Mouse (Mus musculus) kidney, adult 2 months (tissue): Measurements from ENCODE around the gene Cdc73. TPM values are rescaled to one million over a fixed set of nuclear protein-coding genes. Genes with fewer than 3 reads are reported as not detected.
A peak's percentile ranks its signal among the peaks of the same experiment; 100 is the strongest.

Experiments
- DNase-seq: peaks from one replicate; pipeline ENCODE4 v3.0.0; 2021
- H3K27ac ChIP-seq: fragments of 200-500 bp; 2 replicates; pipeline ENCODE4 v1.5.1; 2012; ENCODE audit warnings: low read depth, low read length, control low read depth, inconsistent platforms; ENCODE audit not compliant: insufficient read depth
- H3K27me3 ChIP-seq: fragments of 200-500 bp; replicated peaks from 2 replicates; pipeline ENCODE4 v1.6.1; 2012; ENCODE audit warnings: mild to moderate bottlenecking, moderate library complexity, low read length, inconsistent platforms; ENCODE audit not compliant: control insufficient read depth, insufficient read depth
- H3K36me3 ChIP-seq: fragments of 200-500 bp; 2 replicates; pipeline ENCODE4 v1.6.1; 2012; ENCODE audit warnings: mild to moderate bottlenecking, moderate library complexity, low read length, inconsistent platforms; ENCODE audit not compliant: control insufficient read depth, insufficient read depth
- H3K4me1 ChIP-seq: fragments of 200-500 bp; 2 replicates; pipeline ENCODE4 v1.6.1; 2011; ENCODE audit warnings: low read length; ENCODE audit not compliant: control insufficient read depth, insufficient read depth
- H3K4me3 ChIP-seq: fragments of 200-500 bp; 2 replicates; pipeline ENCODE4 v1.5.1; 2011; ENCODE audit warnings: mild to moderate bottlenecking, low read depth, low read length, control low read depth; ENCODE audit not compliant: insufficient read depth
- CTCF ChIP-seq: fragments of 200-500 bp; conservative IDR thresholded peaks from 2 replicates; pipeline ENCODE4 v1.5.1; 2011; ENCODE audit warnings: low read depth, mild to moderate bottlenecking, control low read depth, low read length, moderate library complexity, mixed read lengths; ENCODE audit not compliant: insufficient read depth, insufficient read length
- POLR2A ChIP-seq: fragments of 200-500 bp; IDR thresholded peaks from one replicate; pipeline ENCODE4 v1.6.1; 2011; ENCODE audit warnings: low read depth, low read length, control low read depth
- WGBS: fragments of 180-500 bp; shearing (Covaris S2); methylation state at CpG from one replicate; pipeline ENCODE4 v1.1.7; 2018; 5-methylcytosine and 5-hydroxymethylcytosine counted together
- polyA plus RNA-seq: library from polyadenylated mRNA; depleted of rRNA; stranded (reverse); fragments of >200 nt; gene quantifications from 2 replicates; pipeline ENCODE4 v1.2.3, GENCODE M21; 2012

Gene Cdc73
- polyA plus RNA-seq, 1 experiment, result 4.3 TPM

DNA sequence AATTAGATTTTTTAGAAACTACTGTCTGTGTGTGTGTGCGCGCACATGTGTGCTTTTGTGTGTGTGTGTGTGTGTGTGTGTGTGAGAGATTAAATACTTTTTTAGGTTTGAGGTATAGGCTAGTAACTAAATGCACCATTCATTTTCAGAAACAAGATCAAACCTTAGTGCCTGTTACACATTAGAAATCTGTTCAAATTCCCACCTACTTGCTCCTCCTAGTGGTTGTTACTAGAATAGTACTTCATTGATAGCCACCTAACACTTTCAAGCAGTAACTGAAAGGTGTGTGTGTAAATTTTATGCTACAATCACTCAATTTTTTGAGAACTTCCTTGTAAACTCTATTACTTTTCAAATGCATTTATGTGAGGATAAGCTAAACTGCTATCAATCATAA, 58.5 kb downstream of the Cdc73 start:
- Histone ChIP-seq H3K27me3 (no peaks in the 10 kb centered on the region), H3K36me3 (no peaks in the 10 kb centered on the region), H3K4me3 (no peak overlapping the region), H3K4me1 (no peaks in the 10 kb centered on the region), H3K27ac (no peak overlapping the region)
- 0 out of 2 replicates have a peak, but pooled peaks have one; percentile 10 for TF ChIP-seq CTCF
- TF ChIP-seq POLR2A, result no peak
- DNase-seq, result peak; percentile 22
- 99% methylated on average over 2 of the region's 2 CpGs for WGBS

DNA sequence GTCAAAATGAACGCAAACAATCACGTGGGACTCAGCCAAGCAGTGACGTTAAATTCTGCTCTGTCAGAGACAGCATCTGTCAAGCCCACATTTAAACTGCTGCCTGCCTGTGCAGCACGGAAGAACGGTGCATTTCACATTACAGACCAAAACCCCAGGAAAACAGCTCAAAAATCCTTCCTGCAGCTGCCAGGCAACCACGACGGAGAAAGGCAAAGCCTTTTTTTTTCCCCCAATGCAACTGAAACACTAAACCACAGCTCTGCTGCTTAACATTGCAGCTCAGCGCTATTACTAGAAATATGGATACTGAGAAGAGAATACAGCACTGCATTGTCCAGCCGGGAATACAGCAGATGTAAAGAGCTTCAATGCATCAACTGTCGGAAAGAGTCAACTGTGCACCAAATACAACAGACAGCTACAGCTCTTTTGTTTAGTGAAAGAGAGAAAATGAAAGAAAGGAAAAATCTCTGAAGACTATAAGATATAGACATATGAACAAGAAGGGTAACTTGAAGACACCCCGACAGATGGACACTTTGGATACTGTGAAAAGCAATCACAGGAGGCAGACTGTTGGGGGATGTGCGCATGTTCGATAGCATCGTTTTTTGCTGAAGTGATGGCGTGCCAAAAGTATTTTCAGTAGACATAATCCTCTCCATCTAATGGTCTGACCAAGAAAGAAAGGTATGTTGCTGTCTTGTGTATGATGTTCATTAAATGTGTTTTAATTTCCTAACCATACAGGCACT, 61.9 kb downstream of the Cdc73 start, which contains the start of gene B3galt2:
TSS of gene B3galt2 (plus strand) at position 15 of the 758 bp plus-strand sequence.
- Histone ChIP-seq H3K36me3 (no peaks in the 10 kb centered on the region), H3K4me3 (peak within 1 kb of the TSS; percentile 11; the same call in 1 of the 2 replicates), H3K4me1 (no peaks in the 10 kb centered on the region), H3K27me3 (no peaks in the 10 kb centered on the region), H3K27ac (no peak within 1 kb of the TSS)
- no peak for DNase-seq
- WGBS, result 43% methylated on average over 15 of the region's 15 CpGs
- TF ChIP-seq CTCF (no peak), POLR2A (no peak)

DNA sequence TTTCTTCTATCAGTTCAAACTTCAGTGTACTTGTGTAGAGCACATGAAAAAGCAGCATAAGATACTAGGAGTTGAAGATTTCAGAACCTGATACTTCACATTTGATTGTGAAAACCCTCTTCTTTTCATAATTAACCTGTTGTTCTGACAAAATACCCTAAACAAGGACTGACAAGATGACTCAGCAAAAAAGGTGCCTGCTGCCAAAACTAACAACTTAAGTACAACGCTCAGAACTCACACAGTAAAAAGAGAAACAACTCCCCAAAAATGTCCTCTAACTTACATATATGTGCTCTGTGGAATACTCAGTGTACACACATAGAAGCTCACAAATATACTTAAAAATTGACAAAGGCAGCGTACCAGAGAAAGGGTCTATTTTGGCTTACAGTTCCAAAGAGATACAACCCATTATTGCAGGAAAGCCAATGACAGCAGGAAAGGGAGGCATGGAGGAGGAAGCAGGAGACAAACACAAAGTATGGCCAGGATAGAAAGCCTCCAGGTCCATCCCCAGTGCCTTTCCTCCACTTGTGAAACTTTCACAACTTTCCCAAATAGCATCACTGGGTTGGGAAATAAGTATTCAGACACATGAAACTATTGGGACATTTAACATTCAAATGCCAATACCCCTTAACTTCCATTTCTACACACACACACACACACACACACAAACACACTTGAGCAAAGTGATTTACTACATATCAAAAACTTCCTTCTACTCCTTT, 69.7 kb downstream of the Cdc73 start:
- H3K36me3 ChIP-seq, result no peaks in the 10 kb centered on the region
- H3K4me1 ChIP-seq, result no peaks in the 10 kb centered on the region
- no peak overlapping the region for H3K4me3 ChIP-seq
- no peaks in the 10 kb centered on the region for H3K27me3 ChIP-seq
- DNase-seq, result no peak
- TF ChIP-seq CTCF (no peak), POLR2A (no peak)
- H3K27ac ChIP-seq, result no peak overlapping the region
- WGBS, result 62% methylated on average over 2 of the region's 2 CpGs

DNA sequence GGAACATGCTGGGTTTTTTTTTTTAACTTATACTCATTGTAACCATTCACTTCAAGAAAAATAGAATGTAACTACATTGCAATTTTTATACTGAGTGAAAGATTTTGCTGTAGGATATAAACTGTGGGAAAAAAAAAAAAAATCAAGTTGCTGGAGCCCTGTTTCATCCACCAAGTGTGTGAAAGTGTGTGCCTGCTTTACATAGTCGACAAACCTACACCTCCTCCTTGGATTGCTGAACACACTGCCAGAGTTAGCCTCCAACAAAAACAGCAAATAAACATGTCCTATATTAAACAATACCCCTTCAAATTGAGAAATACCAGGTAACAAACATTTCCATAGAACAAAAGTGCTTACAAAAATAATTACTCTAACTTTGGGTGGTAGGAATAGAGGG, 70.3 kb downstream of the Cdc73 start:
- H3K4me1 ChIP-seq, result no peaks in the 10 kb centered on the region
- DNase-seq, result no peak
- no peaks in the 10 kb centered on the region for H3K36me3 ChIP-seq
- no peaks in the 10 kb centered on the region for H3K27me3 ChIP-seq
- H3K4me3 ChIP-seq, result no peak overlapping the region
- TF ChIP-seq CTCF, result no peak
- TF ChIP-seq POLR2A, result no peak
- WGBS, result 59% methylated on average over 1 of the region's 1 CpGs
- H3K27ac ChIP-seq, result no peak overlapping the region

DNA sequence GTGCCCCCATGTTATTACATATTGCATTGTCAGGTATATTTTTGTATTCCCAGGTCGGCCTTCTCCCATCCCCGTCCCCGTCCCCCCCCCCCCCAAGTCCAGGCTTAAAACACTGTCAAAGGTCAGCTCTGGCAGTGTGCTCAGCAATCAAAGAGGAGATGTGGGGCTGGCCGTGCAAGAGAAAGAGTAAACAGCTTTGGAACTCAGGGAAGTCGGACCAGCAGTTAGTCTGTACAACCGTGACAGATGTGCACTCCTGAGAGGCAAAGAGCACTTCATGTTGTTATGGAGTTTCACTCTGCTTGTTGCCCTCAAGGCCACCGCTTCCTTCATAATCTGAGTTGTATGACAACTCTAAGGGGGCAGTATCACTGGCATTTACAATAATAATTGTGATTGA, 71.4 kb downstream of the Cdc73 start:
- WGBS, result 66% methylated on average over 7 of the region's 7 CpGs
- no peaks in the 10 kb centered on the region for H3K27me3 ChIP-seq
- DNase-seq, result no peak
- H3K4me3 ChIP-seq, result no peak overlapping the region
- no peak overlapping the region for H3K27ac ChIP-seq
- TF ChIP-seq POLR2A, result no peak
- TF ChIP-seq CTCF, result no peak
- H3K4me1 ChIP-seq, result no peaks in the 10 kb centered on the region
- H3K36me3 ChIP-seq, result peaks cover 4% of the 10 kb centered on the region; the same call in 1 of the 2 replicates

DNA sequence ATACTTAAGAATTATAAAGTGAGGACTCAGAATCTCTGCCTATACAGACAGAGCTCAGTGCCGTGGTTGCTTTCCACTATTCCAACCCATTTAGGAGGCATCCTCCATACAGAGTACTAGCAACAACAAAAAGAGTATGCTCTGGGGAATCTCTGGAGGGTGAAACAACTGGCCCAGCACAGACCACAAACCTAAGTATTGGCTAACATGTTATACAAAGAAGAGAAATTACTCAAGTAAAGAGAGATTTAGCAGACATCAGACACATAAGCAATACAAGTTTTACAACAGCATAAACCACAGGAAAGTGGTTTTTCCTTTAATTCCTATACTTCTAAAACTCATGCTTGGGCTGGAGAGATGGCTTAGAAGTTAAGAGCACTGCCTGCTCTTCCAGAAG, 80.1 kb downstream of the Cdc73 start:
- WGBS, result 87% methylated on average over 1 of the region's 1 CpGs
- no peak for DNase-seq
- H3K27me3 ChIP-seq, result no peaks in the 10 kb centered on the region
- TF ChIP-seq POLR2A (no peak), CTCF (no peak)
- H3K27ac ChIP-seq, result no peak overlapping the region
- H3K4me3 ChIP-seq, result no peak overlapping the region
- no peaks in the 10 kb centered on the region for H3K4me1 ChIP-seq
- peaks cover 6% of the 10 kb centered on the region; the same call in 1 of the 2 replicates for H3K36me3 ChIP-seq

DNA sequence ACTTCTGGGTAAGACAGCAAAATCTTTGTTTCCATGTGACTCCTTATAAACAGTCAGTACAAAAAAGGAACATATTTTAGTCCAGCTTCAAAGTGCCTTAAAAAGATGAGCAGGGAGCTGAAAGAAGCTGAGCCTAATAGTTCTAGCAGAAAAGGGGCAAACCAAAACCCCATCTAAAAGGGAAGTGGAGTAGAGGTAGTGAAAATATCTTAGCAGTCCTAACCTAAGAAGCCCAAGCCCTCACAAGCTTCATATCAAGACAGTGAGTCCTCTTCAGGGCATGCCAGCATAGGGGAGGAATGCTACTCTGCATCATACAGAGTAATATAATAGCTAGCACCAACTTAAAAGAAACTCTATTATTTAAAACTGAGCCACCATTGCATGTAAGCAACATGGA, 80.8 kb downstream of the Cdc73 start:
- Histone ChIP-seq H3K4me1 (no peaks in the 10 kb centered on the region), H3K27ac (no peak overlapping the region), H3K27me3 (no peaks in the 10 kb centered on the region), H3K36me3 (peaks cover 4% of the 10 kb centered on the region; the same call in 1 of the 2 replicates), H3K4me3 (no peak overlapping the region)
- no peak for DNase-seq
- TF ChIP-seq CTCF, result no peak
- no peak for TF ChIP-seq POLR2A
